Mouse (Mus musculus) lung, embryonic 16.5 days (tissue): Measurements from ENCODE around the gene Gucy1b1. TPM values are rescaled to one million over a fixed set of nuclear protein-coding genes. Genes with fewer than 3 reads are reported as not detected.

Experiments used
- ATAC-seq: fragments of 200-750 bp; cut with Nextera tagmentation; 2 replicates; pipeline ENCODE4 v1.8.0; 2017; ENCODE audit warnings: low read depth, mild to moderate bottlenecking, moderate library complexity
- H3K27ac ChIP-seq: fragments of 300-500 bp; sonication (generic); 2 replicates; pipeline ENCODE4 v1.5.1; 2014; ENCODE audit warnings: mild to moderate bottlenecking, control low read depth, low read length
- H3K27me3 ChIP-seq: fragments of 300-500 bp; sonication (generic); 2 replicates; pipeline ENCODE4 v1.6.1; 2014; ENCODE audit warnings: low read depth, low read length, mixed read lengths; ENCODE audit not compliant: control insufficient read depth, insufficient read depth
- H3K36me3 ChIP-seq: fragments of 300-500 bp; sonication (generic); 2 replicates; pipeline ENCODE4 v1.6.1; 2014; ENCODE audit warnings: low read length; ENCODE audit not compliant: control insufficient read depth, insufficient read depth
- H3K4me1 ChIP-seq: fragments of 300-500 bp; sonication (generic); replicated peaks from 2 replicates; pipeline ENCODE4 v1.6.1; 2014; ENCODE audit warnings: low read length, mixed read lengths; ENCODE audit not compliant: control insufficient read depth, insufficient read depth
- H3K4me2 ChIP-seq: fragments of 300-500 bp; sonication (generic); 2 replicates; pipeline ENCODE4 v1.6.1; 2014; ENCODE audit warnings: low read depth, low read length, control low read depth
- H3K4me3 ChIP-seq: fragments of 300-500 bp; sonication (generic); 2 replicates; pipeline ENCODE4 v1.5.1; 2014; ENCODE audit warnings: mild to moderate bottlenecking, low read length, control low read depth
- H3K9ac ChIP-seq: fragments of 300-500 bp; sonication (generic); 2 replicates; pipeline ENCODE4 v1.6.1; 2014; ENCODE audit warnings: low read length, control low read depth
- H3K9me3 ChIP-seq: fragments of 300-500 bp; sonication (generic); 2 replicates; pipeline ENCODE4 v1.6.1; 2016; ENCODE audit warnings: low read length; ENCODE audit not compliant: control insufficient read depth
- WGBS: fragments of 180-500 bp; shearing (Covaris S2); extraction: QIAGEN DNeasy Blood & Tissue Kit; methylation state at CpG from one replicate; pipeline ENCODE4 v1.1.7; 2014; 5-methylcytosine and 5-hydroxymethylcytosine counted together
- polyA plus RNA-seq: library from polyadenylated mRNA; unstranded; fragments of >200 nt; fragmentation: Nextera tagmentation; extraction: Ambion mirVana; gene quantifications from 2 replicates; pipeline ENCODE4 v1.2.1, GENCODE M21; 2015

Gene Gucy1b1
- polyA plus RNA-seq, 1 experiment from 2014 or later = 88.9 TPM

DNA sequence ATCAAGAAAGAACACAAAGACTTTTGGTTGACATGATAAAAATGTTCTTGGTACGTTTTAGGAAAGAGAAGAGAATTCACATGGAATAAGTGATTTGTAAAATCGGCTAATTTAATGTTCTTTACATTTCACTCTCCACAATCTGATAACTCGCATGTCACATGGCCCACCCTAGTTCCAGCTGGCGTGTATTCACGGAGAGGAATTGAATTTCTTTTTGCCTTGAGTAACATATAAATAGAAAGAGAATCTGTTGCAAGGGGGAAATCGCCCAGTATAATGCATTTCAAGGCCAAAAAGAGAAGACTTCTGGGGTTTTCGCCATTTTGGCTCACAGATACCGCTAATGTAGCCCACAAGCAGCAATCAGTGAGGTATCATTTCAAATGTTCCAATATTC, 28.4 kb downstream of the Gucy1b1 start:
- H3K27ac ChIP-seq = peak overlapping the region; percentile 70; the same call in 1 of the 2 replicates
- 64% methylated on average over 8 of the region's 8 CpGs for WGBS
- ATAC-seq = no peak
- no peaks in the 10 kb centered on the region for H3K9me3 ChIP-seq
- H3K36me3 ChIP-seq = no peaks in the 10 kb centered on the region
- H3K4me1 ChIP-seq = peaks cover 37% of the 10 kb centered on the region
- H3K27me3 ChIP-seq = no peaks in the 10 kb centered on the region
- peak overlapping the region; percentile 15; the same call in 1 of the 2 replicates for H3K9ac ChIP-seq
- no peak overlapping the region for H3K4me2 ChIP-seq
- H3K4me3 ChIP-seq = no peak overlapping the region

DNA sequence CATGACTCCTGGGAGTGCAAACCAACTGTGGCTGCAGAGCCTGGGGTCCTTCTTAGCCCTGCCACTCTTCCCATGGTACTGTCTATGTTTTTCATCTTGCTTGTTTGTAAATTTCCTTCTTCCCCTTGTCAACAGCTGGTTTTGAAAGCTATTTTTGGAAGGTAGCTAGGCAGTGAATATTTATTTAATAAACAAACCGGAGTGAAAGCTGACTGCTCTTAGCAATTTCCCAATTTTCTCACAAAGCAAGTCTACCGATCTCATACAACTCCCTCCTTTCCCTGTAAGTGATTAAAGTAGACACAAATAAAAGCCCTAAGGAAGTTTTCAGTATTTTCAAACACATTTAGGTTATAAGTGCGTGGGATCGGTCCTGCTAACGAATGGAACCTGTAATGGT, 29.6 kb downstream of the Gucy1b1 start:
- Histone ChIP-seq H3K27ac (peak overlapping the region; percentile 66), H3K4me2 (no peak overlapping the region), H3K4me3 (no peak overlapping the region), H3K4me1 (peaks cover 34% of the 10 kb centered on the region), H3K27me3 (no peaks in the 10 kb centered on the region), H3K9ac (0 out of 2 replicates have a peak overlapping the region, but pooled peaks have one; percentile 34), H3K36me3 (peaks cover under 1% of the 10 kb centered on the region; the same call in 1 of the 2 replicates), H3K9me3 (no peaks in the 10 kb centered on the region)
- 51% methylated on average over 5 of the region's 5 CpGs for WGBS
- ATAC-seq = peak; percentile 43; the same call in 1 of the 2 replicates

DNA sequence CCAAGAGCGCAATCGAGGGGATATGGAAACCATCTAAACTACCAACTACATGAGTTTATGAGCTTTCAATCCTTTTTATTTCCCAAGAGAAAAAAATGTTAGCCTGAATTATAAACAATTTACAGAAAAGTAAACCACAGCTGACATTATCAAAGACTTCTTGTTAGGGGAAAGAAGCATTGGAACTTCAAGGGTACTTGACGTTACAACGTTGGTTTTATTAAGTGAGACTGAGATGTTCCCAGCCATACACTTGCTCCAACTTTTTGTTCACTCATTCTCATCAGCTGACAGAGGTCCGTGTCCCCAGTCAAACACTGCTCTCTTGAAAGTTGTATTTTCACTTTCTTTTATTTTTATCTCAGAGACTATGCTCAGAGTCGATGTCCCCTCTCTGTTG, 30.8 kb downstream of the Gucy1b1 start:
- Histone ChIP-seq H3K27me3 (no peaks in the 10 kb centered on the region), H3K27ac (peak overlapping the region; percentile 88), H3K4me3 (no peak overlapping the region), H3K4me1 (peaks cover 26% of the 10 kb centered on the region), H3K36me3 (peaks cover 4% of the 10 kb centered on the region), H3K4me2 (no peak overlapping the region), H3K9me3 (no peaks in the 10 kb centered on the region), H3K9ac (no peak overlapping the region)
- 27% methylated on average over 6 of the region's 6 CpGs for WGBS
- peak; percentile 87 for ATAC-seq

DNA sequence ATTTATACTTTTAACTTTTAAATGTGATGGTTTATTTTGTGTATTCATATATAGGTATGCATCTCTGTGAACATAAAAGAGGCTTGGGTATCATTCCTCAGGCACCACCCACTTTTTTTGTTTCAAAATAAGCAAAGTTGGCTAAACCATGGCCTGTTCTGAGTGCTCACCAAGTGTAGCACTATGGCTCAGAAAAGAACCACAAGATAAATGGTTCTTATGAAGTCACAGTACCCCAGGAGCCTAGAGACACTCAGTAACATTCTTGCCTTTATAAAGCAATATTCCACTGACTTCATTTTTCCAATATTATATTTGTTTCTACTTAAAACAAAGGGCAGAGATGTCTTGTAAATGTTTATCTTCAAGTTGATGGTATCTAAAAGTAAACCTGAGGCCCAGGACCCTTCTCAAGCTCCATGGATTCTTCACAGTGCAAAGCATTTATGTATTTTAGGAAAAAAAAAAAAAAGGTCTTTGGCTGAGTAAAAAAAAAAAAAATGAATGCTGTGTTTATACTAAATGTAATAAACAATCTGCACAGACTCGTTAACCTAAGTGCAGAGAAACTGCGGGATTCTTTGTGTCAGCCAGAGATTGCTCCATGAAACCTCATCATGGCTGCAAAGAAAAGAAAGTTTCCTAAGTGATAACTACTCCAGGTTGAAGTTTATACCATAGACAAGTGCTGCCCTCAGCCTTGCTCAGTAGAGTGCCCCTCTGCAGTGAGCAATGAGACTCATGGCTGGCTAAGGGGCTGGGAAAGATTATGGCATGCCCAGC, 38.0 kb downstream of the Gucy1b1 start:
- Histone ChIP-seq H3K27me3 (no peaks in the 10 kb centered on the region), H3K4me3 (no peak overlapping the region), H3K4me2 (no peak overlapping the region), H3K36me3 (peaks cover 10% of the 10 kb centered on the region), H3K9me3 (no peaks in the 10 kb centered on the region), H3K4me1 (0 out of 2 replicates have a peak, but pooled peaks cover 3% of the 10 kb centered on the region), H3K9ac (no peak overlapping the region), H3K27ac (peak overlapping the region; percentile 71)
- peak; percentile 66 for ATAC-seq
- WGBS = 35% methylated on average over 2 of the region's 2 CpGs

DNA sequence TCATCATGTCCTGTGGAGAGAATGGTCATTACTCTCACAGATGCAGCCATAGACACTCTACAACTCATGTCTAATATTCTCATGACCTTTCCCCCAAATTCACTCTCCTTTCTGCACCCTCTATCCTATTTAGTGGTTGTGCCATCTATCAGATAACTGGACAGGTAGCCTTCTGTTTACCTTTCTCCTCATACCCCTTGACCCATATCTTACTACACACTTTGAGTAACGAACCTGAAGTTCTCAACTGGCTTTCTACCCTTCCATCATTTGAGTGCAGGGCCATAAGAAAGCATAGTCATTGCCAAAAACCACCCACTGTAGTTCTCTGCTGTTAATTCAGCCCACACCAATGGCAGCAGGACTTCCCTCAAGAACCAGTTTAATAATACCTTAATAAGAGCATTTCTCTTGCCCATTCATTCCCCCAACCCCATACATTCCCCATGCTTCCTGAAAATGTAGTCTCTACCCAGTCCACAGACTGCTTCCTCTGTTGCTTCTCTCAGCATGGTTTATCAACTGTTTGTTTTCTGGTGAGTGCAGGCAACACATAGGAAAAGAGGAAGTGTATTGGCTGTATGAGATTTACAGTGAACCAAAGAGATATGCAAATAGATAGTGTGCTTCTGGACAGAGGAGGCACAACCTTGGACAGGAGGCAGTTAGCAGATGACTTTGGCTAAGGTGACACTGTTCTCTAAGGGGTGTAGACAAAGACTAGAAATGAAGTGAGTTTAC, 44.3 kb downstream of the Gucy1b1 start:
- Histone ChIP-seq H3K27ac (no peak overlapping the region), H3K4me3 (no peak overlapping the region), H3K27me3 (no peaks in the 10 kb centered on the region), H3K9me3 (no peaks in the 10 kb centered on the region), H3K36me3 (peaks cover 6% of the 10 kb centered on the region; the same call in 1 of the 2 replicates), H3K4me2 (no peak overlapping the region), H3K4me1 (no peaks in the 10 kb centered on the region), H3K9ac (no peak overlapping the region)
- 67% methylated on average over 1 of the region's 1 CpGs for WGBS
- no peak for ATAC-seq

DNA sequence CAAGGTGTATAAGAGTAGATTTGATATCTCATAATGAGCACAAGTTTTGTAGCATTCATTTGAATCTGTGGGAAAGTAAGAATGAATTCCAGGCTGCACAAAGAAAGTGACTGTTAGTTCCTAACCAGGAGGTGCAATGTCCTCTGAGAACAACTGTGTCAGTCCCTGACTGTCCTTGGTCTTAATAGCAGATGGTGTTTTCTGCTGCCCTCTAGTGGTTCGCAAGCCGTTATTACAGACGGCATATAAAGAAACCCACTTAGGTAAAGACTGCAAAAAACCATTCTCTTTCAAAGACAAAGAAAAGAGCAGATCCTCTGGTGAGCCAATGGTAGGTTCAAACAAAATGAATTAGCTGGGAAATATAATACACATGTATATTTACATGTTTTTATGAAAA, 45.3 kb downstream of the Gucy1b1 start:
- Histone ChIP-seq H3K4me3 (no peak overlapping the region), H3K4me2 (no peak overlapping the region), H3K27ac (no peak overlapping the region), H3K4me1 (no peaks in the 10 kb centered on the region), H3K36me3 (0 out of 2 replicates have a peak, but pooled peaks cover 3% of the 10 kb centered on the region), H3K9me3 (no peaks in the 10 kb centered on the region), H3K27me3 (no peaks in the 10 kb centered on the region), H3K9ac (no peak overlapping the region)
- WGBS = 3% methylated on average over 3 of the region's 3 CpGs
- ATAC-seq = peak; percentile 56; the same call in 1 of the 2 replicates

GRCm38 (mm10) chr3:82027286-82027685, 47.2 kb downstream of the Gucy1b1 start:
- no peak overlapping the region for H3K9ac ChIP-seq
- no peaks in the 10 kb centered on the region for H3K27me3 ChIP-seq
- 64% methylated on average over 1 of the region's 1 CpGs for WGBS
- no peak overlapping the region for H3K27ac ChIP-seq
- no peaks in the 10 kb centered on the region for H3K4me1 ChIP-seq
- no peak for ATAC-seq
- no peak overlapping the region for H3K4me3 ChIP-seq
- H3K4me2 ChIP-seq = no peak overlapping the region
- H3K36me3 ChIP-seq = 0 out of 2 replicates have a peak, but pooled peaks cover 3% of the 10 kb centered on the region
- H3K9me3 ChIP-seq = no peaks in the 10 kb centered on the region

- no peak for ATAC-seq
- Histone ChIP-seq H3K27ac (no peak overlapping the region), H3K4me3 (no peak overlapping the region), H3K4me1 (no peaks in the 10 kb centered on the region), H3K27me3 (no peaks in the 10 kb centered on the region), H3K36me3 (no peaks in the 10 kb centered on the region), H3K9ac (no peak overlapping the region), H3K4me2 (no peak overlapping the region), H3K9me3 (no peaks in the 10 kb centered on the region)
- WGBS = 81% methylated on average over 3 of the region's 3 CpGs
These were observed 51.4 kb downstream of the Gucy1b1 start for GRCm38 (mm10) chr3:82023065-82023464.

GRCm38 (mm10) chr3:82022421-82022920, 52.0 kb downstream of the Gucy1b1 start:
- no peaks in the 10 kb centered on the region for H3K9me3 ChIP-seq
- H3K4me2 ChIP-seq = no peak overlapping the region
- no peaks in the 10 kb centered on the region for H3K36me3 ChIP-seq
- no peak overlapping the region for H3K27ac ChIP-seq
- H3K27me3 ChIP-seq = no peaks in the 10 kb centered on the region
- H3K4me3 ChIP-seq = no peak overlapping the region
- 82% methylated on average over 8 of the region's 8 CpGs for WGBS
- no peak overlapping the region for H3K9ac ChIP-seq
- ATAC-seq = no peak
- H3K4me1 ChIP-seq = no peaks in the 10 kb centered on the region
